Mouse (Mus musculus) heart, adult 2 months (tissue): Measurements from ENCODE around the gene Itpkb. TPM values are rescaled to one million over a fixed set of nuclear protein-coding genes. Genes with fewer than 3 reads are reported as not detected.

Source experiments
- DNase-seq, 2 experiments: peaks; one replicate each; pipeline ENCODE4 v3.0.0; 2021
- H3K27ac ChIP-seq: fragments of 200-600 bp; 2 replicates; pipeline ENCODE4 v1.8.1; 2022
- H3K27me3 ChIP-seq: fragments of 200-500 bp; 2 replicates; pipeline ENCODE4 v1.6.1; 2012; ENCODE audit warnings: mild to moderate bottlenecking, low read length, inconsistent platforms, mixed read lengths; ENCODE audit not compliant: control insufficient read depth, insufficient read depth
- H3K36me3 ChIP-seq: fragments of 200-500 bp; 2 replicates; pipeline ENCODE4 v1.6.1; 2012; ENCODE audit warnings: low read length, inconsistent platforms; ENCODE audit not compliant: control insufficient read depth, insufficient read depth
- H3K4me1 ChIP-seq: fragments of 200-500 bp; 2 replicates; pipeline ENCODE4 v1.6.1; 2011; ENCODE audit warnings: low read length; ENCODE audit not compliant: control insufficient read depth, insufficient read depth
- H3K4me3 ChIP-seq: fragments of 200-600 bp; 2 replicates; pipeline ENCODE4 v1.8.1; 2022
- H3K79me2 ChIP-seq: fragments of 200-500 bp; replicated peaks from 2 replicates; pipeline ENCODE4 v1.6.1; 2012; ENCODE audit warnings: mild to moderate bottlenecking, inconsistent platforms, low read length, moderate library complexity, mixed read lengths; ENCODE audit not compliant: control insufficient read depth, insufficient read depth
- H3K9ac ChIP-seq: fragments of 200-500 bp; 2 replicates; pipeline ENCODE4 v1.6.1; 2012; ENCODE audit warnings: low read depth, mild to moderate bottlenecking, control low read depth, inconsistent platforms, low read length, mixed read lengths
- CTCF ChIP-seq: fragments of 200-600 bp; IDR thresholded peaks from 2 replicates; pipeline ENCODE4 v1.8.1; 2022; ENCODE audit warnings: antibody characterized with exemption, mild to moderate bottlenecking, moderate library complexity
- EP300 ChIP-seq: fragments of 200-500 bp; IDR thresholded peaks from 2 replicates; pipeline ENCODE4 v1.6.1; 2011; ENCODE audit warnings: low read depth, low read length, control low read depth; ENCODE audit not compliant: insufficient read depth
- POLR2A ChIP-seq: fragments of 200-500 bp; IDR thresholded peaks from 2 replicates; pipeline ENCODE4 v1.6.1; 2011; ENCODE audit warnings: mild to moderate bottlenecking, low read depth, low read length, control low read depth; ENCODE audit not compliant: insufficient read depth
- WGBS: fragments of 180-500 bp; shearing (Covaris S2); methylation state at CpG from one replicate; pipeline ENCODE4 v1.1.7; 2018; 5-methylcytosine and 5-hydroxymethylcytosine counted together
- intact Hi-C: fragments of 180-260 bp; cut with DNase I; formaldehyde crosslinking; loops from one replicate; pipeline ENCODE4 v1.15.1; 2025
- polyA plus RNA-seq: library from polyadenylated mRNA; depleted of rRNA; stranded (reverse); fragments of >200 nt; gene quantifications from 2 replicates; pipeline ENCODE4 v1.2.3, GENCODE M21; 2012
- total RNA-seq, 2 experiments: library from RNA; stranded (reverse); gene quantifications; 2 replicates each; pipeline ENCODE4 v1.2.3; 2021

The Itpkb gene
- total and polyA plus RNA-seq, 3 experiments = 21.5 to 50.7 (median 50.0) TPM

DNA sequence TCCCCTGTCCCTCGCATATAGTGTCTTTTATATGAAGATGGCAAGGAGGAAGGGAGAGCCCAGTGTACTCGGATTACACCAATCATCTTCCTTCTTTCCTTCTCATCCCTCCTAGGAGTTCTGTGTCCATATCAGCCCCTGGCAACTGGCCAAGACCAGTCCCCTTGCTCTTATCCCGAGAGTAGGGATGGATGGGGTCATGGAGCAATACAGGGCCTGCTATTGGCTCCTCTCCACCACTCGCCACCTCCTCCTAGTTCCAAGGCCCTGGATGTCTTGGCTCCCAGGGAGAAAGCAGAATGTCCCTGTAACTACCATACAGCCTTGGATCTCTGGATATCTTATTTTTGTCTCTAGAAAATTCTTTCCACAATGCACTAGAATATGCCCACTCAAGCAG, 84.8 kb downstream of the Itpkb start:
- DNase-seq = no peak
- Histone ChIP-seq H3K9ac (no peak overlapping the region), H3K36me3 (no peaks in the 10 kb centered on the region), H3K27ac (no peak overlapping the region; the same call in 1 of the 2 replicates), H3K4me3 (no peak overlapping the region), H3K4me1 (peaks cover 9% of the 10 kb centered on the region), H3K27me3 (no peaks in the 10 kb centered on the region), H3K79me2 (peaks cover 4% of the 10 kb centered on the region)
- WGBS = 39% methylated on average over 4 of the region's 4 CpGs
- intact Hi-C loops = no loop called here
- TF ChIP-seq CTCF (no peak), POLR2A (no peak), EP300 (no peak)

DNA sequence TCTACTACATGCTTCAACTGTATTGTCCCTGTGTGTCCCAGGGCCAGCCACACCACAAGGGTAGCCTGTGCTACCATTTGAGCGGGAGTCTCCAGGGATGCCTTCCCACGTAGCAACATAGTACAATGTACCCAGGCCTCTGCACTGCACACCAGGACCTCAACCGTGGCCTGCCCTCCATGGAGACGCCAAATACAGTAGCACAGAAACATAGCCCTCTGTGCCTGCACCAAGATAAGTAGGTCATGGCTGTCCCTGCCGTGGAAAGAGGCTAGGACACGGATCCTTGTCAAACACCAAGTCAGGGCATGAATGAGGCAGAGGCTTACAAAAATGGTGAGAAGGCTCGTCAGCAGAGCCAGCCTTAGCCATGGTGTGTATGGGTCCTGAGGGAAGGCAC, 85.6 kb downstream of the Itpkb start:
- DNase-seq = no peak
- no peak overlapping the region for H3K9ac ChIP-seq
- H3K79me2 ChIP-seq = peaks cover 4% of the 10 kb centered on the region
- intact Hi-C loops = no loop called here
- 84% methylated on average over 7 of the region's 7 CpGs for WGBS
- no peak overlapping the region for H3K27ac ChIP-seq
- H3K4me3 ChIP-seq = no peak overlapping the region
- TF ChIP-seq EP300 = no peak
- TF ChIP-seq CTCF = no peak
- TF ChIP-seq POLR2A = no peak
- H3K4me1 ChIP-seq = peaks cover 4% of the 10 kb centered on the region
- H3K36me3 ChIP-seq = no peaks in the 10 kb centered on the region
- H3K27me3 ChIP-seq = no peaks in the 10 kb centered on the region

DNA sequence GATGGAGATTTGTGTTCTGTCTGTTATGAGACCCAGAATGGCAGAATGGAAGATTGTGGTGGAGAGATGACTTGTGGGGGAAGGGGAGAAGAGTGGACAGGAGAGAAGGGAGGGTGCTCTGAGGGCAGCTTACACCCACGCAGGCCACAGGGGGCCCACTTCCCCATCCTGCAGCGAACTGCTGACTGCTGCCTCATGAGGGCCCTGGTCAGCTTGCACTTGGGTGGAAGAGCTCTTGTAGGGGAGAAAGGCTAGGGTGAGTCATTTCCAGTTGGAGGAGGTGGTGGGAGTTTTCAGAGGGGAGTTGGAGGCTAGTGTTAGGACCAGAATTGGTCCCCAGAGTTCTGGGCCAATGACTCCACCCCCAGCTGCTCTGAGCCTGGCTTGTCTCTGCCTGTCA, 86.8 kb downstream of the Itpkb start:
- H3K36me3 ChIP-seq = peaks cover 3% of the 10 kb centered on the region; the same call in 1 of the 2 replicates
- intact Hi-C loops = no loop called here
- H3K9ac ChIP-seq = no peak overlapping the region
- H3K27me3 ChIP-seq = no peaks in the 10 kb centered on the region
- peaks cover 7% of the 10 kb centered on the region for H3K4me1 ChIP-seq
- 33% methylated on average over 2 of the region's 2 CpGs for WGBS
- DNase-seq = peak in 1 of 2 experiments; percentile 42
- TF ChIP-seq EP300 = no peak
- peak; percentile 13; the same call in 1 of the 2 replicates for TF ChIP-seq CTCF
- no peak overlapping the region for H3K27ac ChIP-seq
- peaks cover 1% of the 10 kb centered on the region for H3K79me2 ChIP-seq
- no peak overlapping the region for H3K4me3 ChIP-seq

- Histone ChIP-seq H3K4me3 (no peak overlapping the region), H3K27ac (no peak overlapping the region), H3K36me3 (peaks cover 7% of the 10 kb centered on the region), H3K27me3 (no peaks in the 10 kb centered on the region), H3K4me1 (peaks cover 15% of the 10 kb centered on the region), H3K9ac (no peak overlapping the region), H3K79me2 (no peaks in the 10 kb centered on the region)
- no peak for DNase-seq
- TF ChIP-seq EP300 = no peak
- TF ChIP-seq POLR2A = no peak
- no peak for TF ChIP-seq CTCF
- intact Hi-C loops = no loop called here
- WGBS = 73% methylated on average over 2 of the region's 2 CpGs
These were observed 88.8 kb downstream of the Itpkb start for GRCm38 (mm10) chr1:180419059-180419458.

DNA sequence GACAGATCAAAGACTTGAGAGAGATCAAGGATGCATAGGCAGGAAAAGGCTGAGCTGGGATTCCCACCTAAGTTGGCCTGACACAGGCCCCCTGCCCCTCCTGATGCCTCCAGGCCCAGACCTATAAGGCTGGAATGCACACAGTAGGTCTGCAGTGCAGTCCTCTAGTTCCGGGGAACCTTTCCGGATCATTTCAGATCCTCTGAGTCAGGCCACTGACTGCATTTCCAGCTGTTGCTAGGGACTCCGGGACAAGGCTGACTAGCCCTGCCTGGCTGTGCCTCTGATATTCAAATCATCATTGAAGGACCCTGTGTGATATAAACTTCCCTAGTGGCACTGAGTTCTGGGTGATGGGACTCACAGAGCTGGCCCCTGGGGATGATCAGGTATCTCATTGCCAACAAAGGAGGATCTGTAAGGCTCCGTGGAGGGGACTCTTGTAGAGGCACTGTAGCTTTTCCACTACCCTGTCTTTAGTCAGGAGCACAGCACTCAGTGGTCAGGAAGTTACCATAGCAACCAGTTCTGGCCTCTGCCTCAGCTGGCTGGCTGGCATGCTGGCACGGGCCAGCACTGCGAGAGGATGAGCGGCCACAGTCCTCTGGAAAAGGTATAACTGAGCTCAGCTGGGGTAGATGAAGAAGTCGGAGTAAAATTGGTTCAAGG, 90.3 kb downstream of the Itpkb start:
- WGBS = 48% methylated on average over 8 of the region's 8 CpGs
- H3K36me3 ChIP-seq = peaks cover 7% of the 10 kb centered on the region
- no peak overlapping the region for H3K4me3 ChIP-seq
- H3K27me3 ChIP-seq = no peaks in the 10 kb centered on the region
- H3K9ac ChIP-seq = no peak overlapping the region
- DNase-seq = no peak
- H3K79me2 ChIP-seq = no peaks in the 10 kb centered on the region
- no peak for TF ChIP-seq POLR2A
- intact Hi-C loops = loop anchor here (2.0 to 10.0 kb wide), 3 partner anchors 14 to 566 kb away; partner anchors contain the start of gene Itpkb
- peak overlapping the region; percentile 85 for H3K27ac ChIP-seq
- H3K4me1 ChIP-seq = peaks cover 15% of the 10 kb centered on the region

DNA sequence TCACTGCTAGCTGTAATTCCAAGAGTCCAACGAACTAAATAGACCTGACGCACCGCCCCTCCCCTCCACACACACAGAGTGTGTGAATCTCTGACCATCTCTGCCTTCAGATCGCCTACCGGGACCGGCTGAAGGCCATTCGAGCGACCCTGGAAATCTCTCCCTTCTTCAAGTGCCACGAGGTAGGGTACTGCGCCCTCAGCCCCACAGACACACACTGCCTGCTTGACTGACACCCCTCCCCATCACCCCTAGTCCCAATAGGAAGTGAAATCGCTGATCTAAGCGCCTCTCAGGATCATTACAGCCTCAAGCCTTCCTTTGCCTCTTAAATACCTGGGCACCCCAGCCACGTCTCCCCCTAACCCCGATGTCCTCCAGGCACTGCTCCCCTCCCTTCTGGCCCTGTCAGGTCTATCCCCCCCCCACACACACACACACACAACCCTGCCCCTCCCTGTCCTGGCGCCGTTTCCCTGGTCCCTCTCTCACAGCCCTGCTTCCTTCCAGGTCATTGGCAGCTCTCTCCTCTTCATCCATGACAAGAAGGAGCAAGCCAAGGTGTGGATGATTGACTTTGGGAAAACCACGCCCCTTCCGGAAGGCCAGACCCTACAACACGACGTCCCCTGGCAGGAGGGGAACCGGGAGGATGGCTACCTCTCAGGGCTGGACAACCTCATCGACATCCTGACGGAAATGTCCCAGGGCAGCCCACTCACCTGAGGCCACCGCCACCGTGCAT, 91.1 kb downstream of the Itpkb start:
- Histone ChIP-seq H3K27ac (peak overlapping the region; percentile 85), H3K27me3 (no peaks in the 10 kb centered on the region), H3K4me1 (peaks cover 15% of the 10 kb centered on the region), H3K79me2 (no peaks in the 10 kb centered on the region), H3K36me3 (peaks cover 7% of the 10 kb centered on the region), H3K4me3 (no peak overlapping the region), H3K9ac (no peak overlapping the region)
- peak in 1 of 2 experiments; percentile 49 for DNase-seq
- WGBS = 48% methylated on average over 25 of the region's 25 CpGs
- intact Hi-C loops = loop anchor here (2.0 to 10.0 kb wide), 3 partner anchors 15 to 567 kb away; partner anchors contain the start of gene Itpkb
- TF ChIP-seq CTCF (no peak), POLR2A (no peak), EP300 (no peak)
